Mouse (Mus musculus): ENCODE measurements around the gene Pbx2.
A peak's percentile ranks its signal among the peaks of the same experiment; 100 is the strongest.

Pbx2 gene

GRCm38 (mm10) chr17:34604511-34605237, 13.6 kb downstream of the Pbx2 start:
- DNase-seq = no peak

DNA sequence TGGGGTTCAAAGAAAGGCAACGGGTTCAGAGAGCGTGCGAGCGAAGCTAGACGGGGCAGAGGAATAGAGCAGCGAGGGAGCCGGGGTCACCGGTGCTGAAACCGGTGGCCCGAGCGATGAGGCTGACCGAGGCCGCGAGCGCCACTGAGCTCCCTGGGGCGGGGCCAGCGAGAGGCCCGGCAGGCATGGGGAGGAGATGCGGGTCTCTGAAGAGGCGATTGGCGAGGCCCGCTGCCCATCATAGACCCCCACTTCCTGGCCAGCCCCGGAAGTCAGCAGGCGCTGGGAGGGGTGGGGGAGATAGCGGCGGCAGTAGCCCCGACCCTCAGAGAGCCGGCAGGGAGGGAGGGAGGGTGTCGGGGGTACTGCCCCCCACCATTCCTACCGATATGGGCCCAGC, 14.5 kb downstream of the Pbx2 start:
- peak; percentile 99 for DNase-seq

GRCm38 (mm10) chr17:34606186-34607039, 15.3 kb downstream of the Pbx2 start:
- DNase-seq = no peak

DNA sequence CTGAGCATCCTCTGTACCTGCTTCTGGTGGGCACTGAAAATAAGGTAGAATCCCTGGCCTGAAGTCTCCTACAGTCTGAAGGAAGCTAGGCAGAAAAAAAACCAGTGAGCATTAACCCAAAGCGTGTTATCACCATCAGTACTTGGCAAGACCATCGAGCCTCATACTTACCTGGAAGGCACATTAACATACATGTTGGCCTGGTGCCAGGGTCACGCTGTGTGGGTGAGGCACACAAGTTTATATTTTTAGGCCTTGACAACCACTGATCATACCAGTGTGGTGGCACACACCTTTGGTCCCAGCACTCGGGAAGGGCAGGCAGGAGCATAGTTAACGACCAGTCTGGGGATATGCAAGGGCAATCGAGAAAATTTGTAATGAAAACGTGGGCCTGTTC, 16.9 kb downstream of the Pbx2 start:
- peak; percentile 60 to 65 for DNase-seq

- peak; percentile 52 to 57 for DNase-seq
Measured at GRCm38 (mm10) chr17:34611050-34611449, 20.0 kb downstream of the Pbx2 start.

DNA sequence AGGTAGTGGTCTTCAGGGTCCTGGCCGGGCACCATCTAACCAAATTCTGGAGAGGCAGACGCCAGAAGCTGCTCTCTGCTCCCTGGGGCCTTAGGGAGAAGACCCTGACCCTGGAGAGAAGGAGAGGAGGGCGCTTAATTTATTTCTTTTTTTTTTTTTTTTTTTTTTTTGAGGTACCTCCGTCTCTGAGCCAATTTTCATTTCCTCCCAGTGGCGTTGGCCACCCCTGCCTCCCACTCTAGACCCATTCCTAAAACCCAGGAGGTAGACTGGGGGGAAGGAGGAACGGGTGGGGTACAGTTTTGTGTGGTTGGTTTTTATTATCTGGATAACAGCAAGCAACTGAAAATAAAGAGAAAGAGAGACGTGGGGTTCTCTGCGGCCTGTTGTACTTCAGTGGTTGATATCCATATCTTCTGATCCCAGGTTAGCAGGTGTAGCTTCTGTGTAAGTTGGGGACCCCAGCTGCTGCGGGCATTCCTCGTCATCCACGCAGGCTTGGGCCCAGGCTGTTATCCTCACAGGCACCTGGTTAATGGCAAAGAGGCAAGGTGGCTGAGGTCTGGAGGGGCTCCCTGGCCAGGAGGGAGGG, 22.1 kb downstream of the Pbx2 start:
- DNase-seq = no peak

GRCm38 (mm10) chr17:34613830-34614229, 22.8 kb downstream of the Pbx2 start:
- DNase-seq = no peak

DNA sequence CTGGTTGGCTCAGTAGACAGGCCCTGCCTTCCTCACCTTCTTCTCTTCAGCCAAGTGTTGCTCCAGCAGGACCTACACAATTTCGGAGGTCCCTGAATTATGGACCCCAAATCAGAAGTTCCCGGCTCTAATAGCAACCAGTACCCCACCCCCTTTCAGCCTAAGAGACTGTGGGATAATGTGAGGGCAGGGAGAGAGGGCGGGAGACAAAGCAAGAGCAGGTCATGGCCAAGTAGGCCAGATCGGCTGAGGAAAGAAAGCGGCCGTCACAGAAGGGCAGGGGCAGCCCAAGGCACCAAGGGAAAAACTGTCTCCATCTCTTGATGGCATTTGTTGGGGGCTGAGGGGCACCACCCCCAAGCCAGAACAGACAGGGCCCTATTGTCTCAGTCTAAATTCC, 24.8 kb downstream of the Pbx2 start, which contains the start of gene Egfl8:
Gene Egfl8 (minus strand): TSS at position 101 of the 400 bp plus-strand sequence.
- no peak for DNase-seq

DNA sequence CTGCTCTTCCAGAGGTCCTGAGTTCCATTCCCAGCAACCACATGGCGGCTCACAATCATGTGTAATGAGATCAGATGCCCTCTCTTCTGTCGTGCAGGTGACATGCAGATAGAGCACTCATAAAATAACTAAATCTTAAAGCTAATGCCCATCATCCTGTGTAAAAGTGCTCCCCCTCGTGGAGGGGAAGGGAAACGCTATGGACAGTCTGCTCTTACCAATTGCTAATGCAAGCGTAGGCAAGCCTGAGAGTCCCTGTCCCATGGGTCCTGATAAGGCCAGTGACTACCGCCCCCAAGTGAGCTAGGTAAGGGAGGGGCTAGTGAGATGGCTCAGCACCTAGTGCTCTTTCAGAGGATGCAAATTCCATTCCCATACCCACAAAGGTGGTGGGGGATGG, 27.9 kb downstream of the Pbx2 start:
- peak; percentile 79 to 81 for DNase-seq

- no peak for DNase-seq
Measured at GRCm38 (mm10) chr17:34621006-34621405, 29.9 kb downstream of the Pbx2 start.

DNA sequence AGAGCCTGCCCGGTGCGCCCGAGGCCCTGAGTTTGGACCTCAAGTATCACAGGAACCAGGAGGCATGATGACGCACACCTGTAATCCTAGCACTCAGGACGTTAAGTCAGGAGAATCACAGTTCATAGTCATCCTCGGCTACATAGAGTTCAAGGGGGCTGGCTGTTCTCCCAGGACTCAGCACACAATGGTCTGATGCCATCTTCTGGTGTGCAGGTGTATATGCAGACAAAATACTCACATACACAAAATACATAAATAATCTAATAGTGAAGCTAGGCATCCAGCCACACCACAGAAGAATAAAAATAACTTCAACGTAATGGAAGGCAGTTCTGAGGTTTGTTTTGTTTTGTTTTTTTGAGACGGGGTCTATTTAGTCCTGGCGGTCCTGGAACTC, 32.1 kb downstream of the Pbx2 start:
- DNase-seq = no peak

- DNase-seq = no peak
Measured at GRCm38 (mm10) chr17:34624981-34625380, 33.9 kb downstream of the Pbx2 start.

- DNase-seq = no peak
Measured at GRCm38 (mm10) chr17:34626062-34626772, 35.2 kb downstream of the Pbx2 start.

DNA sequence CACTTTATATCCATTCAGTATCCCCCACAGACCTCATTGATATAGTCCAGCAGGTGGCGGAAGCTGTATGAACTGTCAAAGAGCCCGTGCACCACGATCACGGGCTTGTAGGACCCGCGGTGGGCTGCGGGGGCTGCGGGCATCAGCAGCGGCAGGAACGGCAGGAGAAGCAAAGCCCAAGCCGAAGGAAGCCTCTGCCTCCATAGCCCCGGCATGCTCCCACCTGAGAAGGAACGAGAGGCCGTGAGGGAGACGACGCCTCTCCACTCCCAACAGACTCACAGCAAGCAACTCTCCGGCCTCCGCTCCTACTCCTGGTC, 35.7 kb downstream of the Pbx2 start:
- DNase-seq = peak; percentile 73 to 79

DNA sequence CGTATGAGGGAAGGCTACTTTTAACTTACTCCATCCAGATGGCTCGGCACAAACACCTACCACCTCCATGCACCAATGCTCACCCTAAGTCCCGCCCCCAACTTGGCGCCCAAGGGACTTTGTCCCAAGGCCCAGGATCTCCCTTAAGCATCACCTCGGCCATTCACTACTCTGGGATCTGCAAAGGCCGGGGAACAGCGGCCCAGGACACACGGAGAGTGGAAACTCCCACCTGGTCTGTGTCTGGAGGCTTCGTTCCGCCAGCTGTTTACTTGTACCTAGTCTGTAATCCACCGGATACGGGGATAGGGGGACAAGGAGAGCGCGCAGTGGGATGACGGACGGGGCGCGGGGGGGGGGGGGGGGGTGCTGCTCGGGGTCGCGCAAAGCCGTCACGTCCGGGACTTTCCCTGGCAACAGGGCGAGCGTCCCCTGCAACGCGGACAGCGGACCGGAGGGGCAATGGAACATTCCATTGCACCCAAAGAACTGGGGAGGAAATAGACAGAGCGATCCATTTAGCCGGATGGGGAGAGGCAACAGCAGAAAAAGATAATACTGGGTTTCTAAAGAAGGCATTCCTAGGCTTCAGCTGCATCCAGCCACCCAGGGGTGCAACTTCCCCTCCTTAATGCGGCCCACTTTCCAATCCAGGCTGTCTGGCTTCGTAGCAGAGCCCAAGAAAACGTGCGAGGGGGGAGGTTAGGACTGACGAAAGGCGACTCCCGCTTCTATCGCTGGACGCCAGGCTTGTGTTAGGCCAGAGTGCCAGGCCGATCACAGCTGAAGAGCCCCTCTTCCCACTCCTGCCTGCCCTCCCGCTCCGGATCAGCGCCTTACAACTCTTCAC, 36.3 kb downstream of the Pbx2 start:
- peak; percentile 93 to 95 for DNase-seq

DNA sequence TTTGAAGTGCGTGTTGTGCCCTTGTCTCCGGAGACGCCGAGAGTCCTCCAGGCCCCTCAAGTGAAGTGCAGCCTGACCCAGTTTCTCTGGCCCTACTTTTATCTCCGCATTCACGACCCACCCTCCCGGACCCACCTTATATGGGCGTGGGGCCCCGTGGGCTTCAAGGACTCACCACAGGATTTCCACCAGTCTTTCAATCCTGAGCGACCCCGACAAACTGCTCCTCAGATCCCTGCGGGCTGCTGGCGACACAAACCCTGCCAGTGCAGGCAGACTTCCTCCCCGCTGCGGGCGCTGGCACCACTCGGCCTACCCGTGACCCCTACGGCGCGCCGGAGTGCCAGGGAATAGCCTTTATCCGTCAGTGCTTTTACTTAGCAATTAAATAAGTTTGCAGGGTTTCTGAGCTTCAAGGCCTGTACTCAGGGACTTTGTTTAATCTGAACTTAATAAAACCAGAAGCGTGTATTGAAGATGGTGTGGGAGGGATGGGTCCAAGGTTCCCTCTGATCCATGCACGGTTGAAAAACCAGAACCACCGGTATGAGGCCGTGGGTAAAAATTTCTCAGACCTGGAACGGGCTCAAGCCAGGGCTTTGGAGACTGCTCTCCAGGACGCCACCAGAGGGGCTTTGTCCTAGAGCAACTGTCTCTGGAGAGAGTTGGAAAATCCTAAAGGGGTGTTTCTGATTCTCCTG, 37.0 kb downstream of the Pbx2 start, which contains the start of gene Ppt2:
Gene Ppt2 (minus strand): TSS at position 568 of the 701 bp plus-strand sequence.
- DNase-seq = peak; percentile 82 to 86

DNA sequence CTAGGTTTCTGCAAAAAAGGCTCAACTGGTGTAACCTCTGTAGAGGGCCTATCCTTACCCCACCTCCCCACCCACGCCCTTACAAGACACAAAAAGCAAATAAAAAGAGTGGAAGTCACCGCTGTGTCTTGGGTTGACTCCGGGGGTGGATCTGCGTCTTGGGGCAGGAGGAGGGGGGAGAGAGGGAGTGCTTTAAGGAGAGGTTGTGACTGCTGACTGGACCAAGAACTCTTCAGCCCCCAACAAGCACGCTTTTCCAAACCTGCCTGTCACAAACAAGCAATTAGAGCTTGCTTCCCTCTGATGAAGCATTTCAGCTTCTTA, 37.5 kb downstream of the Pbx2 start:
- DNase-seq = peak in 1 of 2 experiments; percentile 27

DNA sequence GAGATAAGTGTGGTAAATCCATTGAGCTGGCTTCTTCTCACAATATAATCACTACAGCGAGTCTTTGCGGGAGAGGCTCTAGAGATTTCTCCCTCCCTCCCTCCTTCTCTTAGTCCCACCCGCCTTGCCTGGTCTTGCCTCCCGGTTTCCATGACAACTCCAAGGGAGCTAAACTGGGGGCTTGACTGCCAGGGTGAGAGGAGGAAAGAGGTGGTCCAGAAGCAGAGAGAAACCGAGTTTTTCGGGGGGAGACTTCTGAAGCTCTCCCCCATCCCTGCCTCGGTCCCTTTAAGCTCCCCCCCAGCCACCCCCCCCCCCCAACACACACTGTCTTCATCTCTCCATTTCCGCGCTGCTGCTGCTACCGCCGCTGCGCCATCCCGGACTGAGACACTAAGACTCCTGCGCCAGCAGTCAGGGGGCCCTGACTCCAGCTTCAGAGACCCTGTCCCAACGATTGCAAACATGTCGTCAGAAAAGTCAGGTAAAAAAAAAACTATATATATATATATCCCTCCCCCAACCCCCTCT, 38.2 kb downstream of the Pbx2 start, which contains the start of gene Prrt1:
Gene Prrt1 (plus strand): TSS at position 313 of the 531 bp plus-strand sequence.
- peak; percentile 72 to 74 for DNase-seq

- DNase-seq = peak; percentile 86
Measured at GRCm38 (mm10) chr17:34629796-34630603, 38.9 kb downstream of the Pbx2 start.

GRCm38 (mm10) chr17:34630761-34631301, 39.8 kb downstream of the Pbx2 start:
- peak; percentile 71 to 78 for DNase-seq
